Mouse (Mus musculus): ENCODE measurements at regions not wholly inside any gene's neighbourhood (a gene's known extent, or its start where the extent isn't known, plus 50 kb on each side); places are given as distances from the start of the nearest gene placed in this dataset.

- ATAC-seq = no peak
Observed at GRCm38 (mm10) chrX:47330969-47331368, 561.8 kb downstream of the Smarca1 start.

GRCm38 (mm10) chrX:47328817-47329216 lies 564.0 kb downstream of the Smarca1 start:
- no peak overlapping the region for H3K4me2 ChIP-seq (ENCODE audit: low read length)

More at GRCm38 (mm10) chrX:47330969-47331368, 561.8 kb downstream of the Smarca1 start:
- Histone ChIP-seq H3K27me3 (replicated peaks; ENCODE audit: control insufficient read depth, insufficient read depth, low read length) (no peaks in the 10 kb centered on the region), H3K9ac (ENCODE audit: low read depth, low read length) (no peak overlapping the region), H3K27ac (ENCODE audit: low read depth, low read length) (no peak overlapping the region), H3K9me3 (ENCODE audit: control insufficient read depth, low read length) (no peaks in the 10 kb centered on the region), H3K4me3 (ENCODE audit: low read length) (no peak overlapping the region), H3K4me2 (ENCODE audit: low read length) (no peak overlapping the region), H3K4me1 (ENCODE audit: control insufficient read depth, insufficient read depth, low read depth, low read length) (no peaks in the 10 kb centered on the region), H3K36me3 (ENCODE audit: control insufficient read depth, insufficient read depth, low read length) (no peaks in the 10 kb centered on the region)
- 81% methylated on average over 1 of the region's 1 CpGs for WGBS

DNA sequence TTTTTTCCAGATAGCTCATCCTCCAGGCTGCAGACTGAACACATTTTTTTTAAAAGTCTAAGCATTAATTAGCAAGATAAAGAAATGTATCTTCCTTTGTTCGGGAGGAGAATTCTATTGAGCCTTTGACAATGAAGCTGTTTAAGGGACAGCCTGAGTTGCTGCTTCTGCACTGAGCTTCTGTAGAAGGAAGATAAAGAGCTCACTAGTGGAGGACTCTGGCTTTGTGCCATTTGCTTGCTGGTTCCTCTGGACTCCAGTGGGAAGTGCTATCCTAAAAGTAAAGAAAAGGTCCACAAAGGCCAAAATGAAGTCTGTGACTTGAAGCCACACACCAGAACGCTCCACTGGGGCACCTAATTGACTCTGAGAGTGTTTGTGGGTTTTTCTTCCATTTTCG lies 577.0 kb downstream of the Smarca1 start:
- H3K36me3 ChIP-seq (ENCODE audit: control insufficient read depth, insufficient read depth, low read length) = no peaks in the 10 kb centered on the region
- WGBS = 27% methylated on average over 3 of the region's 3 CpGs
- no peak overlapping the region for H3K4me2 ChIP-seq (ENCODE audit: low read length)
- H3K27ac ChIP-seq (ENCODE audit: low read depth, low read length) = no peak overlapping the region
- H3K9ac ChIP-seq (ENCODE audit: low read depth, low read length) = no peak overlapping the region
- H3K27me3 ChIP-seq (replicated peaks; ENCODE audit: control insufficient read depth, insufficient read depth, low read length) = no peaks in the 10 kb centered on the region
- ATAC-seq = peak; percentile 37; the same call in 1 of the 2 replicates
- no peaks in the 10 kb centered on the region for H3K9me3 ChIP-seq (ENCODE audit: control insufficient read depth, low read length)
- no peak overlapping the region for H3K4me3 ChIP-seq (ENCODE audit: low read length)
- H3K4me1 ChIP-seq (ENCODE audit: control insufficient read depth, insufficient read depth, low read depth, low read length) = no peaks in the 10 kb centered on the region

More at GRCm38 (mm10) chrX:47328817-47329216, 564.0 kb downstream of the Smarca1 start:
- H3K27me3 ChIP-seq (replicated peaks; ENCODE audit: control insufficient read depth, insufficient read depth, low read length) = no peaks in the 10 kb centered on the region
- H3K4me1 ChIP-seq (ENCODE audit: control insufficient read depth, insufficient read depth, low read depth, low read length) = no peaks in the 10 kb centered on the region
- H3K4me3 ChIP-seq (ENCODE audit: low read length) = no peak overlapping the region
- no peaks in the 10 kb centered on the region for H3K36me3 ChIP-seq (ENCODE audit: control insufficient read depth, insufficient read depth, low read length)
- no peaks in the 10 kb centered on the region for H3K9me3 ChIP-seq (ENCODE audit: control insufficient read depth, low read length)
- no peak for ATAC-seq
- H3K9ac ChIP-seq (ENCODE audit: low read depth, low read length) = no peak overlapping the region
- no peak overlapping the region for H3K27ac ChIP-seq (ENCODE audit: low read depth, low read length)

DNA sequence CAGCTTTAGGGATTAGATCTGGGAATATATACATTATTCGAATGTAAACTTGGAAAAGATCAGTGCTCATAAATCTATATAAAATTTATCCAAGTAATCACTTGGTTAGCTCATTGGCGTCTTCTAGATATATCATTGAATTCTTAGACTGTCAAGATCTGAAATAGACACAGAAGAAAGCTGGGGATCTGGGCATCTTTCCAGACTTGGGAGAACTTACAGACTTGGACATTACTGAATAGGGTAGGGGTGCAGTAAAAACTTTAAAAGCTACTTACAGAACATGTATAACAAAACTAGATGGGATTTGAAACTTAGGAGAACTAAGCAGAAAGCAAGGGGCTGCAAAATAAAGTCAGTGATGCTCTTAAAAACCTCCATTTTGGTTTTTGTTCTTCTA lies 585.6 kb downstream of the Smarca1 start:
- no peaks in the 10 kb centered on the region for H3K36me3 ChIP-seq (ENCODE audit: control insufficient read depth, insufficient read depth, low read length)
- H3K9me3 ChIP-seq (ENCODE audit: control insufficient read depth, low read length) = no peaks in the 10 kb centered on the region
- no peaks in the 10 kb centered on the region; the same call in 1 of the 2 replicates for H3K27me3 ChIP-seq (replicated peaks; ENCODE audit: control insufficient read depth, insufficient read depth, low read length)
- no peak overlapping the region for H3K27ac ChIP-seq (ENCODE audit: low read depth, low read length)
- no peak overlapping the region for H3K9ac ChIP-seq (ENCODE audit: low read depth, low read length)
- WGBS = 77% methylated on average over 2 of the region's 2 CpGs
- no peak overlapping the region for H3K4me2 ChIP-seq (ENCODE audit: low read length)
- H3K4me3 ChIP-seq (ENCODE audit: low read length) = no peak overlapping the region
- ATAC-seq = no peak
- no peaks in the 10 kb centered on the region for H3K4me1 ChIP-seq (ENCODE audit: control insufficient read depth, insufficient read depth, low read depth, low read length)

- Histone ChIP-seq H3K4me3 (ENCODE audit: low read length) (no peak overlapping the region), H3K36me3 (ENCODE audit: control insufficient read depth, insufficient read depth, low read length) (no peaks in the 10 kb centered on the region), H3K27me3 (replicated peaks; ENCODE audit: control insufficient read depth, insufficient read depth, low read length) (no peaks in the 10 kb centered on the region; the same call in 1 of the 2 replicates), H3K4me1 (ENCODE audit: control insufficient read depth, insufficient read depth, low read depth, low read length) (no peaks in the 10 kb centered on the region), H3K4me2 (ENCODE audit: low read length) (no peak overlapping the region), H3K9me3 (ENCODE audit: control insufficient read depth, low read length) (no peaks in the 10 kb centered on the region), H3K9ac (ENCODE audit: low read depth, low read length) (no peak overlapping the region), H3K27ac (ENCODE audit: low read depth, low read length) (no peak overlapping the region)
- ATAC-seq = no peak
- 40% methylated on average over 2 of the region's 2 CpGs for WGBS
Observed at GRCm38 (mm10) chrX:47303547-47303946, 589.2 kb downstream of the Smarca1 start.

GRCm38 (mm10) chrX:47292548-47293147 lies 600.1 kb downstream of the Smarca1 start:
- no peaks in the 10 kb centered on the region for H3K27me3 ChIP-seq (replicated peaks; ENCODE audit: control insufficient read depth, insufficient read depth, low read length)
- no peaks in the 10 kb centered on the region for H3K36me3 ChIP-seq (ENCODE audit: control insufficient read depth, insufficient read depth, low read length)
- peak; percentile 54 for ATAC-seq
- no peak overlapping the region for H3K4me2 ChIP-seq (ENCODE audit: low read length)
- H3K4me3 ChIP-seq (ENCODE audit: low read length) = no peak overlapping the region
- H3K9me3 ChIP-seq (ENCODE audit: control insufficient read depth, low read length) = no peaks in the 10 kb centered on the region
- no peak overlapping the region for H3K9ac ChIP-seq (ENCODE audit: low read depth, low read length)
- no peak overlapping the region for H3K27ac ChIP-seq (ENCODE audit: low read depth, low read length)
- no peaks in the 10 kb centered on the region for H3K4me1 ChIP-seq (ENCODE audit: control insufficient read depth, insufficient read depth, low read depth, low read length)

Data from hindbrain, embryonic 16.5 days (tissue).